Mouse (Mus musculus) heart, postnatal 4 days (tissue): Measurements from ENCODE around the gene Mettl25. TPM values are rescaled to one million over a fixed set of nuclear protein-coding genes. Genes with fewer than 3 reads are reported as not detected.

Experiments used
- DNase-seq: peaks from one replicate; pipeline ENCODE4 v3.0.0; 2021
- total RNA-seq, 2 experiments: library from RNA; stranded (reverse); gene quantifications; 2 replicates each; pipeline ENCODE4 v1.2.3; 2021

The Mettl25 gene
- total RNA-seq, 2 experiments from 2014 or later, result 8.2 to 9.1 TPM

GRCm38 (mm10) chr10:105746019-105746418 lies 95.2 kb downstream of the Mettl25 start:
- DNase-seq, result no peak

GRCm38 (mm10) chr10:105741736-105742135 lies 99.4 kb downstream of the Mettl25 start:
- no peak for DNase-seq

GRCm38 (mm10) chr10:105738942-105739341 lies 102.2 kb downstream of the Mettl25 start:
- DNase-seq, result no peak

GRCm38 (mm10) chr10:105727798-105728197 lies 113.4 kb downstream of the Mettl25 start:
- DNase-seq, result no peak

GRCm38 (mm10) chr10:105727353-105727752 lies 113.8 kb downstream of the Mettl25 start:
- no peak for DNase-seq

GRCm38 (mm10) chr10:105714844-105715243 lies 126.3 kb downstream of the Mettl25 start:
- peak; percentile 10 for DNase-seq

GRCm38 (mm10) chr10:105714366-105714765 lies 126.8 kb downstream of the Mettl25 start:
- DNase-seq, result no peak

- no peak for DNase-seq
Measured at GRCm38 (mm10) chr10:105713222-105713621, 128.0 kb downstream of the Mettl25 start.

Other genes starting within 250 kb of the Mettl25 start
- gene Ccdc59, start 313 bp downstream of the Mettl25 start, total RNA-seq, result 10 to 100 TPM; 15.4 to 15.7 TPM